Mouse (Mus musculus): Measurements from ENCODE around the gene Cd52.

- TF ChIP-seq GATA1 (IDR thresholded peaks at IDR 0.05; ENCODE audit: borderline replicate concordance, low read length) (no peak; the same call in 2 of the 3 replicates), FLI1 (IDR thresholded peaks at IDR 0.05; ENCODE audit: low read length) (no peak)
Measured at GRCm38 (mm10) chr4:134136280-134136926, 41.5 kb upstream of the Cd52 start.

All from megakaryocyte, embryonic 14.5 days (primary cell).